Comparison of ENCODE assay signal across 24 mouse cellular contexts in genomic region chr3:103678811-103679210, GRCm38 (mm10). TPM values are rescaled to one million over a fixed set of nuclear protein-coding genes. Genes with fewer than 3 reads are reported as not detected.
"Had no signal": no experiment of that assay in that cellular context is flagged by ENCODE, and none has a peak within 500 bp of the region (broad histone marks: within the 10 kb centered on the region; RNA-seq: fewer than 3 reads in every experiment).

No protein-coding gene starts in this region.

- H3K4me3 ChIP-seq: gastrocnemius, adult 2 months; heart, adult 2 months; heart, embryonic 13.5 days; heart, embryonic 15.5 days; hindbrain, embryonic 10.5 days; intestine, embryonic 15.5 days; layer of hippocampus, adult 2 months; left cerebral cortex, adult 2 months; limb, embryonic 10.5 days; limb, embryonic 12.5 days had no signal

- H3K4me2 ChIP-seq: heart, embryonic 11.5 days; heart, embryonic 13.5 days; heart, embryonic 15.5 days; hindbrain, embryonic 14.5 days; intestine, embryonic 15.5 days; limb, embryonic 12.5 days had no signal

- H3K27me3 ChIP-seq: intestine, embryonic 15.5 days had no signal

- H3K36me3 ChIP-seq: heart, embryonic 13.5 days; heart, embryonic 15.5 days; hindbrain, embryonic 10.5 days; intestine, embryonic 15.5 days; limb, embryonic 10.5 days; limb, embryonic 12.5 days had no signal

- H3K9ac ChIP-seq: heart, embryonic 13.5 days; heart, embryonic 15.5 days; hindbrain, embryonic 14.5 days; intestine, embryonic 15.5 days; limb, embryonic 12.5 days had no signal

- H3K27ac ChIP-seq: gastrocnemius, adult 2 months; heart, adult 2 months; heart, embryonic 13.5 days; heart, embryonic 15.5 days; hindbrain, embryonic 10.5 days; hindbrain, embryonic 14.5 days; intestine, embryonic 15.5 days; layer of hippocampus, adult 2 months; left cerebral cortex, adult 2 months; limb, embryonic 10.5 days; limb, embryonic 12.5 days had no signal

- H3K4me1 ChIP-seq: intestine, embryonic 15.5 days had no signal

- ATAC-seq: forebrain, embryonic 16.5 days; hindbrain, embryonic 16.5 days; inflammation-experienced regulatory T-cells, adult 6 months; intestine, embryonic 15.5 days; intestine, postnatal 0 days had no signal

- DNase-seq: gastrocnemius, adult 2 months; gastrocnemius, postnatal 10 days; gastrocnemius, postnatal 25 days; heart, adult 2 months; heart, postnatal 4 days; kidney, adult 18-20 months; kidney, adult 8-10 months; kidney, postnatal 10 days; kidney, postnatal 25 days; kidney, postnatal 4 days had no signal

- H3K9me3 ChIP-seq: heart, embryonic 13.5 days; heart, embryonic 15.5 days; hindbrain, embryonic 10.5 days; intestine, embryonic 15.5 days; limb, embryonic 10.5 days; limb, embryonic 12.5 days had no signal

RNA-seq across cellular contexts. Expression of gene Atg4a-ps, which starts 32.9 kb away (rescaled TPM):
- polyA plus RNA-seq: heart, adult 2 months; intestine, embryonic 15.5 days; limb, embryonic 10.5 days had no signal
